Mouse (Mus musculus) testis, adult 2 months (tissue): Measurements from ENCODE around the gene Noct. TPM values are rescaled to one million over a fixed set of nuclear protein-coding genes. Genes with fewer than 3 reads are reported as not detected.
A peak's percentile ranks its signal among the peaks of the same experiment; 100 is the strongest.

ENCODE experiments used
- H3K27ac ChIP-seq: fragments of 200-500 bp; 2 replicates; pipeline ENCODE4 v1.5.1; 2012; ENCODE audit warnings: low read depth, low read length; ENCODE audit not compliant: control insufficient read depth, insufficient read depth
- H3K27me3 ChIP-seq: fragments of 200-500 bp; 2 replicates; pipeline ENCODE4 v1.6.1; 2012; ENCODE audit warnings: mild to moderate bottlenecking, low read length, moderate library complexity; ENCODE audit not compliant: control insufficient read depth, insufficient read depth
- H3K36me3 ChIP-seq: fragments of 200-500 bp; 2 replicates; pipeline ENCODE4 v1.6.1; 2012; ENCODE audit warnings: mild to moderate bottlenecking, low read length; ENCODE audit not compliant: control insufficient read depth, insufficient read depth
- H3K4me1 ChIP-seq: fragments of 200-500 bp; 2 replicates; pipeline ENCODE4 v1.6.1; 2012; ENCODE audit warnings: low read length; ENCODE audit not compliant: control insufficient read depth, insufficient read depth
- H3K4me3 ChIP-seq: fragments of 200-500 bp; 2 replicates; pipeline ENCODE4 v1.5.1; 2012; ENCODE audit warnings: low read depth, mild to moderate bottlenecking, low read length, moderate library complexity, mixed read lengths; ENCODE audit not compliant: control insufficient read depth
- CTCF ChIP-seq: fragments of 200-500 bp; IDR thresholded peaks from 2 replicates; pipeline ENCODE4 v1.5.1; 2012; ENCODE audit warnings: low read depth, mild to moderate bottlenecking, inconsistent platforms, low read length, moderate library complexity; ENCODE audit not compliant: control insufficient read depth, insufficient read depth, insufficient replicate concordance
- POLR2A ChIP-seq: fragments of 200-500 bp; IDR thresholded peaks from 2 replicates; pipeline ENCODE4 v1.6.1; 2012; ENCODE audit warnings: low read depth, mild to moderate bottlenecking, inconsistent platforms, low read length, moderate library complexity; ENCODE audit not compliant: control insufficient read depth
- polyA plus RNA-seq: library from polyadenylated mRNA; depleted of rRNA; stranded (reverse); fragments of >200 nt; gene quantifications from 2 replicates; pipeline ENCODE4 v1.2.3, GENCODE M21; 2012

Noct gene
- polyA plus RNA-seq, 1 experiment: 7.4 TPM

DNA sequence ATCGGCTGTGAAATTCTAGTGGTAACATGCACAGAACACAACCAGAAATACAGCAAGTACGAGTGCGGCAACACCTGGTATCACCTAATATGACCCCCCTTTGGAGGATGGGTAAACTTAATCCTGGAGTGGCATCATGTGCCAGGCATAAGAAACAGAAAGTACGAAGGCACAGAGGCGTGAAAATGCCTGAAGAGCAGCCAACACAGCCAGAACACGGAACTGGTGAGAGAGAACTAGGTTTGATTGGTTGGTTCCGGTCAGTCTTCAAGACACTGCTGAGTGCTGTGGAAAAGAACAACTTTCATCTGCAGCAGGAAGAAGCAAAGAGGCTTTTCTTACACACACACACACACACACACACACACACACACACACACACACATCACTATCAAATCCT, 38.8 kb upstream of the Noct start:
- no peak overlapping the region for H3K4me3 ChIP-seq
- H3K27ac ChIP-seq: no peak overlapping the region
- no peaks in the 10 kb centered on the region for H3K4me1 ChIP-seq
- H3K36me3 ChIP-seq: no peaks in the 10 kb centered on the region
- TF ChIP-seq POLR2A (no peak), CTCF (no peak)
- H3K27me3 ChIP-seq: no peaks in the 10 kb centered on the region

DNA sequence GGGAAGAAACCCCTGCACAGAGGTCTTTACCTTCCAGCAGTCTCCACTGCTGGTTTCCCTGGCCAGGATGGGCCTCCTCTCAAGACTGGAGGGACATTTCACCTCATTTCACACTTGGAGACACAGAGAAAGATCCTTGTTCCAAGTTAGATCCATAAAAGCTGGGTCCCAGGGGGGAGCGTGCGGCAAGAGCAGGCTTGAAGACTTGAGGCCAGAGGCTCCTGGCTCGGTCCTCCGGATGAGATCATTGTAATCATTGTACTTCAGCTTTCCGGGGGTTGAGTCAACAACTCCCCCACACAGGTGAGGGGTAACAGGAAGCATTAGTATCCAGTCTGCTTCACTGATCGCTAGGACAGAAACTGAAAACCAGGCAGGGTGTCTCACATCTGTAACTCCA, 30.2 kb upstream of the Noct start:
- TF ChIP-seq POLR2A (no peak), CTCF (no peak)

DNA sequence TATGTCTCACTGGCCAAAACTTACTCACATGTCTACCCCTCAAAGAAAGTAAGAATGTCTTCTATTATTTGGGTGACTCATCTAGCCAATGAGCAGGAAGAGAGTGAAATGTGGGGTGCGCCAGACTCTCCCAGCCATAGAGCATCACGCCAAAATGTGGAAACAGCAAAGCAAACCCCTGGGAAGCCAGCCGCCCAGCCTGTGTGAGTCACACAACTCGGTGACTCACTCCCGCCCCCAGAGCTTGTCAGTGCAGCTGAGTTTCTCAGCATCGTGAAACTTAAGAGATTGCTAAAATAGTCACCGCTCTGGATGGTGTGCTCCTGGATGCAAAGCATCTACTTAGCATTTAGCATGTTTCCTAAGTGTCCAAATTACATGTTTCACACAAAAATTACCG, 28.9 kb upstream of the Noct start:
- H3K27ac ChIP-seq: no peak overlapping the region
- H3K27me3 ChIP-seq: no peaks in the 10 kb centered on the region
- TF ChIP-seq CTCF: no peak
- TF ChIP-seq POLR2A: no peak
- H3K4me3 ChIP-seq: no peak overlapping the region
- no peaks in the 10 kb centered on the region for H3K36me3 ChIP-seq
- H3K4me1 ChIP-seq: peaks cover 6% of the 10 kb centered on the region

More for the DNA sequence above, 30.2 kb upstream of the Noct start:
- Histone ChIP-seq H3K36me3 (no peaks in the 10 kb centered on the region), H3K27me3 (no peaks in the 10 kb centered on the region), H3K4me1 (peaks cover 6% of the 10 kb centered on the region), H3K4me3 (no peak overlapping the region), H3K27ac (no peak overlapping the region)

DNA sequence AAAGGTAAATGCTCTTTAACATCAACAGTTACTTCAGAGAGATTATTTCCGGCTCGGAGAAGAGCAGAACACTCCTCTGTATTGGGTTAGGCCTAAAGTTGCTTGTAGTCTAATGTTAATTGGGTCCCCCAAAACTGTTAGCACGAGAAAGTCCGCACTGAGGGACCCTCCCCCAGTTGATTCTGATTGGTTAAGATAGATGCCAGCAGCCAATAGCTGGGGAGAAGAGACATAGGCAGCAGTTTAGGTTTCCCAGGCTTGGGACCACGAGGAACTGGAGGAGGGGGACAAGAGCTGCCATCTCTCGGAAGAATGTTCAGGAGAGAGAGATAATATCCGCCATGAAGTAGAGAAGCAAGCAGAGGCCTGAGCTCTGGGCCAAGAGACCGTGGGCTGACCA, 28.5 kb upstream of the Noct start:
- H3K4me3 ChIP-seq: peak overlapping the region; percentile 55

DNA sequence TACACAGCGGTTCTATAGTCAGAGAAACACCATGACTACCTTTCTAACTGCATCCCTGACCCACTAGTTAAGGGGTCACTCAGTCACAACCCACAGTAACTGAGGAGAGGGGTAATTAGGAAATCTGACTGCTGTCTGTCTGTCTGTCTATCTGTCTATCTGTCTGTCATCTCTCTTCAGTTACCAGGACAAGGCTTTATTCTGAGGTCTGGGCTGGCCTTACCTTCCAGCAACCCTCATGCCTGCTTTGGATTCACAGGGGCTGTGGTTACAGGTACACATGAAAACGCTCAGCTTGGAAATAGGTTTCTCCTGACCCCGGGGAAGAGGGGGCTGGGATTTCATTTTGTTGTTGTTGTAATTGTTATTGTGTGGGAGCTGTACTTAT, 27.5 kb upstream of the Noct start:
- H3K4me1 ChIP-seq: peaks cover 6% of the 10 kb centered on the region
- H3K27me3 ChIP-seq: no peaks in the 10 kb centered on the region
- TF ChIP-seq POLR2A (no peak), CTCF (no peak)
- no peaks in the 10 kb centered on the region for H3K36me3 ChIP-seq
- no peak overlapping the region for H3K4me3 ChIP-seq
- H3K27ac ChIP-seq: no peak overlapping the region

More for the DNA sequence above, 28.5 kb upstream of the Noct start:
- H3K4me1 ChIP-seq: peaks cover 6% of the 10 kb centered on the region
- no peaks in the 10 kb centered on the region for H3K36me3 ChIP-seq
- TF ChIP-seq CTCF: no peak
- no peak for TF ChIP-seq POLR2A
- H3K27ac ChIP-seq: no peak overlapping the region
- no peaks in the 10 kb centered on the region for H3K27me3 ChIP-seq

DNA sequence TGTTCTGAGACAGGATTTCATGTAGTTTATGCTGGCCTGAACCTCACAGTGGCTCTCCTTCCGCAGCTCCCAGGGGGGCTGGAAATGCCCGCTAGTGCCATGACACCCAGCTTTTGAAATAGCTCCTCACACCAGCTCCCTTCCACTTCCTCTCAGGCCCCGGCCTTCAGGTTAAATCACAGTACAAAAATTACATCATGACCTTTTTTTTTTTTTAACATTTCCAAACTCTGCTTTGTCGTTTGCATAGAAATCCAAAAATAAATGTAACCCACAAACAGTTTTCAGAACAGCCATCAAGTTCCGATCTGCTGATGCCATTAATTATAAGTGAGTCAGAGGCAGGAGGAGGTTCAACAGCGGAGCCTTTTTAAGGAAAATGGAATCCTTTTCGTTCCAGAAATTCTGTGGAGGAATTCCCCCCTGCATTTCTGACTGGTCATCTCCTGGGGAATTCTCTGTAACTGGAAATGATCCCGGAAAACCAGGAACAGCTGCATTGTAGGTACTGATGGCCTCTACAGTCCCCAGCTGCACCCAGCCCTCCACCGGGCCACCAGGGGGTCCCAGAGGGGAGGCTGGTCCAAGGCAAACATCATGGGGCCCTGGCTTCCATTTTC, 27.0 kb upstream of the Noct start:
- Histone ChIP-seq H3K27me3 (no peaks in the 10 kb centered on the region), H3K36me3 (no peaks in the 10 kb centered on the region), H3K27ac (no peak overlapping the region), H3K4me1 (peaks cover 6% of the 10 kb centered on the region), H3K4me3 (no peak overlapping the region)
- TF ChIP-seq CTCF (no peak), POLR2A (no peak)

DNA sequence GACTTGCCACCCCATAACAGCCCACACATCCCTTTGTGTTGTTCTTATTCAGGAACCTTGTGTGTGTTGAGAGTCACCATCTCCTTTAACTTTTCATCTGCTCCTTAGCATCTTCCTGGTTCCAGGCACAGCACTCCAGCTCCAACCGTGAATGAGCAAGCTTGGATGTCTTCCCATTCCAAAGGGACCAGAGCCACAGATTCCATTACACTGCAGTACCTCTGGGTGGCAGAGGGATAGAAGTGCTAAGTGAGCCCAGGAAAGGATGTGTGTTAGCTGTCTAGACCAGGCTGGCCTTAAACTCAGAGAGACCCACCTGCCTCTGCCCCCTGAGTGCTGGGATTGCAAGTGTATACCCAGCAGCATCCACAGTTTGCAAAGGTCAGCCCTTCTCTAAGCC, 26.0 kb upstream of the Noct start:
- H3K27me3 ChIP-seq: no peaks in the 10 kb centered on the region
- no peak overlapping the region for H3K27ac ChIP-seq
- no peak overlapping the region for H3K4me3 ChIP-seq
- TF ChIP-seq CTCF: no peak
- no peak for TF ChIP-seq POLR2A
- no peaks in the 10 kb centered on the region for H3K36me3 ChIP-seq
- peaks cover 8% of the 10 kb centered on the region for H3K4me1 ChIP-seq
